Mouse (Mus musculus): ENCODE measurements around the gene Vps13d.

Gene Vps13d

DNA sequence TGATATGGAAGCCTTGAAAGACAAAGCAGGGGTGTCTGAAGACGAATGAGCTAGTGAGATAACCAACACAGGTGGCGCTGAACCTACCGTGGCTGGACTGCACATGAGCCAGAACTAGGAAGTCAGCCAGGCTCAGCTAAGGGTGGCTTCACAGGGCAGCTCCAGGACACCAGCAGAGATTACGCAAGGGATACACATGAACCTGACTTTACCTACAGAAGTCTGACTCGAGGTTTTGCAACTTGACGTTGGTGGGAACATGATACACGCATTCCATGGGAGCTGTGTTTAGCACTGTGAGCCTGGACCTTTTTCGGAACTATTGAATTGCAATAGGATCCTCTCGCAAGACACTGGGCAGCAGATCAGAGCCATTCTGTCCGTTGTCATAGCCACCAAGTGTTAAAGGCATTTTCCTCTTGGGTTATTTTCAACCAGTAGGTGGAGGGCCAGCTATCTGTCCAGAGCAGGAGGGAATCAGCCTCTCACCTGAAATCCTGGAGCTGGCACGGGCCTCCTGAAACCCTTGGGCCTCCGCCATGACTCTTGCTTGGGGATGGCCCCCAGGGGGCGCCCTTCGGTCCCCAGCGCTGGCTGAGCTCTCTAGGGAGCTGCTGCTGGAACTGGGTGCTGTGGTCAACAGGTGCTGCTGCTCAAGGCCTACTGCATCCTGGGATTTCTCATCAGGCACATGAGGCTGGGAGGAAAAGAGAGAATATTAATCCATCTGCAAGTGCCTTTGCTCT, 24.6 kb upstream of the Vps13d start:
- POLR2A ChIA-PET, result interaction anchor here (0.6 to 5.7 kb wide), 35 partner anchors 8 to 272 kb away, joined by 3 to 56 read pairs (median 5); partner anchors contain the start of genes Tnfrsf1b (in 3 of the 4) and Vps13d (in 1 of the 4)
- CTCF ChIA-PET, result interaction anchor here (0.5 to 2.6 kb wide), 73 partner anchors 8 to 329 kb away, joined by 3 to 21 read pairs (median 4); partner anchors contain the start of genes Tnfrsf1b (in 3 of the 4) and Vps13d (in 2 of the 4)

DNA sequence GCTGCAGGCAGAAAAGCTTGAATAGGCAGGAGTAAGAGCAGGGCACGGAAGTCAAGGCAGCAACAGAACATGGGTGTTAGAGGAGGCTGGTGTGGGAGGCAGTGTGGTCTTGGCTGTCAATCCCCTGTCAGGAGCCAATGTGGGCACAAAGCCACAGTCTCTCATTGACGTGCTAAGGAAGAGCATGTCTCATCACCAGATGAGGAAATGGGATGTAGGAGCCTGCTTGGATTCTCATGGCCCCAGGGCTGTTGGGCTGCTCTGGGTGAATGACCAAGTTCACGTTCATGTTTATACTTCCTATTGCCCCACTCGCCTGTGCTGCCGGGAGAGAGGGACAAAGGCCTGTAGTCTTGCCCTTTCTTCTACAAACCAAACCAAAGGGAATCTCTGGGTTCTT, 23.0 kb upstream of the Vps13d start:
- ChIA-PET POLR2A (interaction anchor here in 2 of 4 experiments (1.6 to 5.7 kb wide), 4 partner anchors 8 to 89 kb away, joined by 5 to 56 read pairs (median 24); no protein-coding TSS in a partner anchor), CTCF (interaction anchor here in 3 of 4 experiments (0.6 to 2.5 kb wide), 6 partner anchors 21 to 67 kb away, joined by 3 to 20 read pairs (median 8); no protein-coding TSS in a partner anchor)

DNA sequence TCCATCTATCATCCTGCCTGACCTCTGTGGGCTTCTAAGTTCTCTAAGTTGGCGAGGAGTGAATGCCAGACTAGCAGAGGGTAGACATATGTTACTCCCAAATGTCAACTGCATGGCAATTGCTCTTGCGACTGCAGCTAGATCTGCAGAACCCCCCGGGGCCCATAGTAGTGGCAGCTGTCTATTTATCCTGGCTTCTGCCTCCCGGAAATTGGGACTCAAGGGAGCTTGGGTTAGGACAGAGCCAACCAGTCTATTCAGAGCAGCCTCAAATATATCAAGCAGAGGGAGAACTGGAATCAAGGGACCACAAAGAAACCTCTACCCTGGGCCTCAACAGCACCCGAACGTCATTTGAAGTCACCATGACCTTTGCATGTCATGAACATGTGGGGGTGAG, 22.2 kb upstream of the Vps13d start:
- ChIA-PET CTCF (interaction anchor here in 3 of 4 experiments (0.6 to 1.6 kb wide), 5 partner anchors 12 to 79 kb away, joined by 3 to 4 read pairs (median 3); no protein-coding TSS in a partner anchor), POLR2A (interaction anchor here in 2 of 4 experiments (1.3 to 3.3 kb wide), 3 partner anchors 30 to 89 kb away, joined by 3 to 41 read pairs (median 5); partner anchors contain the start of gene Tnfrsf1b (in 2 of the 2))

DNA sequence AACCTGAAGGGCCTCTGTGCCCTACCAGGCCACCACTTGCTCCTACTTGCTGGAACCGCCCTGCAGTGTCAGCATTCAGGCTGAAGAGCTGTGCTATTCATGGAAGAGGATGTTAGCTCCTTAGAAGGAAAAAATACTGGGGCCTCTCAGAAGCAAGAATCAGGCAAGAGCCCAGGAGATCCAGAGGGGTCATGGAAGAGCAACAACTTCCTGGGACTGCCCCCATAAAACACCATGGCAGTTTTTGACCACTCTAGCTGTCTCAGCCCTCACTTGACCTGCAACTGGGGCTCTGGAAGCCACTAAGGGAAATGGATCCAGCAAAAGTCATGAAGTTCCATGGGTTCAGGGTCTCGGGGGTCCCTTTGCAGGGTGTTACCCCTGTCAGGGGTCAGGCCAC, 20.6 kb upstream of the Vps13d start:
- ChIA-PET CTCF (interaction anchor here (0.6 to 2.8 kb wide), 51 partner anchors 10 to 325 kb away, joined by 3 to 20 read pairs (median 5); partner anchors contain the start of genes Tnfrsf1b (in 3 of the 4) and Vps13d (in 2 of the 4)), POLR2A (interaction anchor here (0.6 to 5.7 kb wide), 39 partner anchors 8 to 103 kb away, joined by 3 to 57 read pairs (median 6); partner anchors contain the start of genes Tnfrsf1b (in 2 of the 4) and Vps13d (in 1 of the 4))

DNA sequence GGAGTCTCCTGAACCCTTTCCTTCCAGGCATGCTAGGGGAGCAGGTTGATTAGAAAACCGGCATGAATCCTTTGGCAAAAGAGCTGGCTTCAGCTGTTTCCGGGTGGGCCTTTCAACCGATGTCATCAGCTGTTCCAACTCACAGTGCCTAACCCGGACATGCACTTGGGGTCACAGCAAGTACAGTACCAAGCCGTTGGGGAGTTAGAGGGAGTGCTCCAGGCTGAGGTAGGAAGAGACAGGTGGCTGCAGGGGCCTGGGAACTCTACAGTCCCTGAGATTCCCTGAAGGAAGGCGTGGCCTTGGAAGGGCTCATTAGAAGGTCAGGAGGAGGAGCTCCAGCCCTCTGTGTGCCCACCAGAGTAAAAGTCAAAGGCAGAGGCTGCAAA, 20.0 kb upstream of the Vps13d start:
- POLR2A ChIA-PET, result interaction anchor here (0.6 to 5.7 kb wide), 61 partner anchors 8 to 316 kb away, joined by 3 to 57 read pairs (median 5); partner anchors contain the start of genes Tnfrsf1b (in 3 of the 4) and Vps13d (in 1 of the 4)
- CTCF ChIA-PET, result interaction anchor here (0.6 to 2.8 kb wide), 77 partner anchors 8 to 324 kb away, joined by 3 to 20 read pairs (median 5); partner anchors contain the start of genes Tnfrsf1b (in 4 of the 4) and Vps13d (in 3 of the 4)

DNA sequence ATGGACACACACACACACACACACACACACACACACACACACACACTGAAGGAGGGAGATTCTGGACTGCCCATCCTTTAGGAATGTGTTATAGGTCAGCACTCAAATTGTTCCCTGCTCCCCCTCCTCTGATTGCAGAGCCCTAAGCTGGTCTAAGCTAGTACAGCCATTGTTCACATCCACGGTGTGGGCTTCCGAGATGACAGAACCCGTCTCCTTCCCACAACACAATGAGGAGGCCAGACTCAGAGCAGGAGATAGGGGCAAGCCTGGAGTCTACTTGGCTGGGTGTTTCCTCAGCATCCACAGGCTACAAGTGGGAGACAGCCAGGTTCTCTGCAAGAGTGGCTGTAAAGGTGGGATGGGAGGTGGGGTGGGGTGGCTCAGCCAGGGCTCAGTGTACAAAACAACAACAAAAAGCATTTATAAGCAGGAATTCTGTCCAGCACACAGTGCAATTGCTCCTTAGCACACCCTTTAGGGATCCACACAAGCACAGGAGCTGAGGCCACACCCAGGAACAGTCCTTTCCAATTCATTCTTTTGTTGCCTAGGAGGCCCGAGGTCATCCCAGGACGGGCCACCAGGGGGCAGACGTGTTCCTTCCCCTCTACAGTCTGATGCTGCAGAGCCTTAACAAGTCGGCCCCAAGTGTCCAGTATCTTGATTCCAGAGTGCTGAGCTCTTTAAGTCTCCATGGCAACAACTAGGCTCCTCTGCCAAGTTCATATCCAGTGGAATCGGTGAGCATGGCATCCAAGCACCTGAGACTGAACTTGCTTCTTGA, 19.4 kb upstream of the Vps13d start:
- POLR2A ChIA-PET, result interaction anchor here (0.6 to 5.7 kb wide), 56 partner anchors 8 to 316 kb away, joined by 3 to 57 read pairs (median 5); partner anchors contain the start of genes Tnfrsf1b (in 3 of the 4) and Vps13d (in 1 of the 4)
- CTCF ChIA-PET, result interaction anchor here (0.5 to 2.8 kb wide), 79 partner anchors 9 to 324 kb away, joined by 3 to 20 read pairs (median 5); partner anchors contain the start of genes Tnfrsf1b (in 4 of the 4) and Vps13d (in 3 of the 4)

GRCm38 (mm10) chr4:145211076-145211475, 16.3 kb upstream of the Vps13d start:
- ChIA-PET CTCF (interaction anchor here in 2 of 4 experiments (0.7 kb wide), 2 partner anchors 8 to 74 kb away, joined by 3 to 4 read pairs; no protein-coding TSS in a partner anchor), POLR2A (interaction anchor here in 3 of 4 experiments (0.6 to 5.7 kb wide), 9 partner anchors 8 to 321 kb away, joined by 3 to 39 read pairs (median 4); partner anchors contain the start of genes Tnfrsf1b (in 1 of the 3) and Vps13d (in 1 of the 3))

GRCm38 (mm10) chr4:145210564-145210963, 15.8 kb upstream of the Vps13d start:
- CTCF ChIA-PET, result interaction anchor here in 2 of 4 experiments (0.7 to 1.2 kb wide), 2 partner anchors 9 to 334 kb away, joined by 3 to 5 read pairs; no protein-coding TSS in a partner anchor
- POLR2A ChIA-PET, result interaction anchor here (0.6 to 1.9 kb wide), 11 partner anchors 10 to 96 kb away, joined by 3 to 12 read pairs (median 5); partner anchors contain the start of gene Vps13d (in 1 of the 4)

DNA sequence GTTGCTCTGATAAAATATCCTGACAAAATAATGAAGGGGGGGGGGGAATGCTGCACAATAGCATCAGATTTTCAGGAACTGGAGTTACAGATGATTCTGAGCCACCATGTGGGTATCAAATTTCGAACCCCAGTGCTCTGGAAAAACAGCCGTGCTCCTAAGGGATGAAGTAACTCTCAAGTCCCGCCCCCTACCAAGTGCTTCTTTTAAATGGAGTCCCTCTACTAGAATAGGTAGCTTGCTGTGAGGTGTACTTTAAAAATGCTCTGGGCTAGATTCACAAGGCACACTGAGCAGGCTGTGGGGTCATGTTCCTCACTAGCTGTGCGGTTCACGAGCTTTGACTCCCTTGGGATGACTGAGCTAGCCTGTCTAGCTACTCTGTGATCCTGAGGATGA, 14.9 kb upstream of the Vps13d start:
- ChIA-PET POLR2A (interaction anchor here in 3 of 4 experiments (0.6 to 2.4 kb wide), 32 partner anchors 9 to 281 kb away, joined by 3 to 14 read pairs (median 4); partner anchors contain the start of genes Vps13d (in 2 of the 3) and Tnfrsf1b (in 1 of the 3)), CTCF (interaction anchor here in 3 of 4 experiments (0.7 to 1.2 kb wide), 7 partner anchors 9 to 334 kb away, joined by 3 to 8 read pairs (median 4); partner anchors contain the start of gene Vps13d (in 2 of the 3))

DNA sequence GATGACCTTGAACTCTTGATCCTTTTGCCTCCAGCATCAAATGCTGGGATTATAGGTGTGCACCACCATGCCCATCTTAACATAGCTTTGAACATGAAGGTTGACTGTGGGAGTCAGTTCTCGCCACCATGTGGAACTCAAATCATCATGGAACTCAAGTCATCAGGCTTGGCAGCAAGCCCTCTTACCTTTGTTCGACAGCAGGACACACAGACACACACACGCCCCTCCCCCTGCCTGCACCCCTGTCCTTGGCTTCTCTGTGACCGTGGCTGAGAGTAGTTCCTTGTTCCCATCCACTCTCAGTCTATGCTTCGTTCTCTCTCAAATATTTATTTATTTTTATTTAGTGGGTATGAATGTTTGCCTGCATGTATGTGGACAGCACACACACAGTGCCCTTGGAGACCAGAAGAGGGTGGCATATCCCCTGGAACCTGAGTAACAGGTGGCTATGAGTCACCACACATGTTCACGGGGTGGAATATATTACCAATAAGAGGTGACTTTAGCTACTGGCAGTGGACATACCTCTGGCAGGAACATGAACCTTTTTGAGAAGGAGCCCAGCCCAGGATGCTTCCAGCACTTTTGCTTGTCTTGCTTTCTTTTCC, 14.4 kb upstream of the Vps13d start:
- CTCF ChIA-PET, result interaction anchor here in 3 of 4 experiments (0.7 to 1.2 kb wide), 6 partner anchors 9 to 14 kb away, joined by 3 to 8 read pairs (median 4); partner anchors contain the start of gene Vps13d (in 2 of the 3)
- POLR2A ChIA-PET, result interaction anchor here in 3 of 4 experiments (0.7 to 2.4 kb wide), 29 partner anchors 9 to 282 kb away, joined by 3 to 14 read pairs (median 4); partner anchors contain the start of genes Vps13d (in 2 of the 3) and Tnfrsf1b (in 1 of the 3)

GRCm38 (mm10) chr4:145207718-145208371, 13.0 kb upstream of the Vps13d start:
- ChIA-PET POLR2A (interaction anchor here in 3 of 4 experiments (0.6 to 2.4 kb wide), 8 partner anchors 8 to 1901 kb away, joined by 3 to 14 read pairs (median 3); no protein-coding TSS in a partner anchor), CTCF (no interaction called here)

- ChIA-PET POLR2A (interaction anchor here in 3 of 4 experiments (0.6 to 2.4 kb wide), 7 partner anchors 9 to 67 kb away, joined by 3 to 12 read pairs (median 4); partner anchors contain the start of gene Vps13d (in 1 of the 3)), CTCF (interaction anchor here in 2 of 4 experiments (0.6 to 1.5 kb wide), 5 partner anchors 10 to 91 kb away, joined by 3 to 9 read pairs (median 3); partner anchors contain the start of gene Vps13d (in 1 of the 2))
Measured at GRCm38 (mm10) chr4:145204779-145205178, 10.0 kb upstream of the Vps13d start.

DNA sequence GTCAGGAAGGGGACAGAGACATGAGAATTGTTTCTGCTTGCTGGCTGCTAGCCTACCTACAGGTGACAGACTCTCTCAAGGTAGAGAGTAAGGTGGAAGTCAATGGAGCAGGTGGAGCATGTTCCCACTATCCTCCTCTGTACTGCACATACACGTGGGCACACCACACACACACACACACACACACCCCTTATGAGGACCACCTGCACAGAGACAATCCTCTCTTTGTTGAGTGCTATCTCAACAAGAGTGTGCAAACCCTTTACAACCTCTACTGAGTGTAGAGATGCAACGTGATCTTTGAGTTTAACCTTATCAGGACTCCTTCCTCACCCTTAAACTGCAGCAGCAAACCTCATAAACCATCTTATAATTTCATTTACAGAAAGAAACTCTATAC, 8.5 kb upstream of the Vps13d start:
- ChIA-PET CTCF (no interaction called here), POLR2A (interaction anchor here in 1 of 4 experiments (2.4 kb wide), 1 partner anchor 69 kb away, joined by 12 read pairs; no protein-coding TSS in a partner anchor)

- ChIA-PET CTCF (interaction anchor here in 2 of 4 experiments (0.8 to 1.3 kb wide), 3 partner anchors 14 to 20 kb away, joined by 3 to 6 read pairs (median 4); no protein-coding TSS in a partner anchor), POLR2A (interaction anchor here in 2 of 4 experiments (0.7 to 6.7 kb wide), 6 partner anchors 8 to 75 kb away, joined by 3 to 43 read pairs (median 8); no protein-coding TSS in a partner anchor)
Measured at GRCm38 (mm10) chr4:145201424-145201823, 6.6 kb upstream of the Vps13d start.

DNA sequence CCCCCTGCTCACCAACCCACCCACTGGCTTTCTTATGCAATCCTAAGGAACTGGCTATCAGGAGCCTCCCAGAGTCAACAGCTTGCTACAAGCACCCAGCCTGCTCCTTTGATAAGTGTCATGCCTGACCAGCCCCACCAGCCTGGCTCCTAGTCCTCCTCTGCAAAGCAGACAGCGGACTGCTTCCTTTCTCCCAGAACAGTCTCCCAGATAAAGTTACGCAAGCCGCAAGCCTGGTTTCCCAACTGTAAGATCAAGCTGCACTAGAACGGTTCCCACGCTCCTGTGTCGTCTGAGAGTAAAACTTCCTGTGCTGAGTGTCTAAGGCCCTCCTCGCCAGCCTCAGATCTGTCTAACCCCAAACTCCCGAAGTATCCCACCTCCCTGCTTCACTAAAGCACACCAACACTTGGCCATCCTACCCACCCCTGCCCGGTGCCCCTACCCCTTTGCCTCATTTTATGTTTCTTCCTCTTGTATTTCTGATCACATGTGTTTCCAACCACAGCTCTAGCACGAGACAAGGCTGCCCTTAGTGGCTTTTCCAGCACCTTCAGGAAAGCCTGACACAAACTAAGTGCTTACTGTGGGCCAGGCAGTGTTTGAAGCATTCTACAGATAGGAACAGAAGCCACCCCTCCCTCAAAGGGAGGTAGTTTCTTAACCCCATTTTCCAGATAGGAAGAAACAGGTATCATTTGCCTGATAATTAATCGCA, 5.3 kb upstream of the Vps13d start:
- POLR2A ChIA-PET, result interaction anchor here in 3 of 4 experiments (0.7 to 6.7 kb wide), 17 partner anchors 8 to 77 kb away, joined by 3 to 43 read pairs (median 5); no protein-coding TSS in a partner anchor

More for the DNA sequence above, 5.3 kb upstream of the Vps13d start:
- CTCF ChIA-PET, result interaction anchor here (0.6 to 1.8 kb wide), 10 partner anchors 10 to 309 kb away, joined by 3 to 8 read pairs (median 4); no protein-coding TSS in a partner anchor

All from embryonic stem cell, embryonic (primary cell).